Mouse (Mus musculus): ENCODE measurements around the gene Adam10. TPM values are rescaled to one million over a fixed set of nuclear protein-coding genes. Genes with fewer than 3 reads are reported as not detected.

The Adam10 gene
- total RNA-seq, 2 experiments from 2014 or later = 67.1 to 71.2 TPM

DNA sequence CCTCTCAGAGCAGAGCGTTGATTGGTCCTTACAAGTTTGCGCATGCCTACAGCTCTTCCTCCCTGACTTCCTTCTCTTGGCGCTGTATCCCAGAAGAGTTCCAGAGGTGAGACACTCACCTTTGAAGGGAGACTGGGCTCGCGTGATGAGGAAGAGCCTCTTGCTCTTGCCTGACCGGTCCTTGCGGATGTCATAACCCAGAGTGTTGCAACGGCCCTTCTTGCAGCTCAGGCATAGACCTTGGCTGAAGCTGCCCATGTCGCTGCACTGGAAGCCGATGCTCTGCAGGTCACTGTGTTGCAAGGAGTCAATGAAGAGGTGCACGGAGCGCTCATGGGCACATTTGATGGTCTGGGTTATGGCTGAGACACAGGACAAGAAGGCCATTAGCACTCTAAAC is 133.8 kb downstream of the Adam10 start:
- Histone ChIP-seq H3K4me3 (no peak overlapping the region), H3K27ac (no peak overlapping the region)
- no peak for DNase-seq (ENCODE audit: low spot score in 2 of 2)
- no peak for TF ChIP-seq CTCF (conservative IDR thresholded peaks at IDR 0.05)

DNA sequence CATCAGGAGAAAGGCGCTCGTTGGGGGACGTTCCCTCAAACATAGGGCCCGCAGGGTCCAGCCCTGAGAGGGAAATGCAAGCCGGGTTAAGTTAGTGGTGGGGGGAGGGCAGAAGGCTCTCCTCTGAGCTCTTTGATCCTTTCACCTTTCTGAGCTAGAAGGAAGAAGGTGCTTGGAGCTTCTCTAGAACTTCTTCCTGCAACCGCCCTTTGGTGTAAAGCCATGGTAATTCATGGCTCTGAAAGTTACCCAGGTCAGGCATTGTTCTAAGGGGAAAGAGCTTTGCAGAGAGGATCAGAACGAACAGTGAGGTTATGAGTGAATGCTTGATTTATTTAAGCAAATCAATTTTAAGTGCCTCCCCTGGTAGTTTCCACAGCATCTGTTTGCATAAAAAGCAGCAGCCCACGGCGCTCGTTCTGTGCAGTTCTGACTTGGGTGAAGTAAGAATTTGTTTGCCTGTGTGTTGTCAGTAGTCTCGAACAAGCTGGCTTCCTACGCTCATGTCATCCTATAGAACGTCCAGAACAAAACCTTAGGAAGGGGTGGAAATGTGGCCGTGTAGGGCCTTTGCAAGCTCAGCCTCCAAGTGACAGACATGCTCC is 138.0 kb downstream of the Adam10 start:
- Histone ChIP-seq H3K4me3 (no peak overlapping the region), H3K27ac (peak overlapping the region; percentile 82)
- TF ChIP-seq CTCF (conservative IDR thresholded peaks at IDR 0.05) = no peak
- DNase-seq (ENCODE audit: low spot score in 2 of 2) = peak; percentile 42 to 53

DNA sequence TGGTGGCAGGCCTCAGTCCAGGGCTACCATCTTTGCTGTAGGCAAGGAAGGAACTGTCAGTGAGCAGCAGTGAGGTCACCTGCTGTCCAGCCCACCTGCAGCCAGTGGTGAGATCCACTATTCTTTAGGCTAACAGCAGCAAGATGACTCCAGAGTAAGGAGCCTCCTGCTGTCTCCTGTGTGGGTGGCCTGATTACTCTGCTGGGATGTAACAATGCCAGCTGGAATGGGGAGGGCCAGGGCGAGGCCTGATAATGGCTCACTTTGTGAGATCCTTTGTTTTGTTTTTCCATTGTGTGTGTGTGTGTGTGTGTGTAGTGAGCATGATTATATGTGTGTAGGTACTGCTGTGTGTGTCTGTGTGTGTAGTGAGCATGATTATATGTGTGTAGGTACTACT is 138.6 kb downstream of the Adam10 start:
- no peak for TF ChIP-seq CTCF (conservative IDR thresholded peaks at IDR 0.05)
- H3K27ac ChIP-seq = peak overlapping the region; percentile 82

DNA sequence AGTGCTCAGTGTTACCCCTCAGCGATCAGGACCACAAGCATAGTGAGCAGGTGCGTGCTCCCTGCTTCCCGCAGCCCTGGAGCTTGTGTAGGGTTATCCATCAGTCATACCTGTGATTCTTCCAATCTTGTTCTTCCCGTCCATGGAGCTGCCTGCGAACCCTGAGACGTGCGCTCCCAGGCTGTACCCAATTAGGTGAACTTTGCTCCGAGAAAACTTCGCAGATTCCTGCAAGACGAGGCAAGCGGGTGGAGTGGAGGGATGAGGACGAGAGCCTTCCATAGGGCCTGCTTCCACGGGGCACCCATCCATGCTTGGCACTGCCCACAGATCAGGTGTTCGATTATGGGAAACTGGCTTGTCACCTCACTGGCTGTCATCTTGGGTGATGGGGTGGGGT is 139.9 kb downstream of the Adam10 start:
- H3K4me3 ChIP-seq = no peak overlapping the region
- no peak for DNase-seq (ENCODE audit: low spot score in 2 of 2)
- no peak overlapping the region for H3K27ac ChIP-seq
- no peak for TF ChIP-seq CTCF (conservative IDR thresholded peaks at IDR 0.05)

More for the DNA sequence above, 138.6 kb downstream of the Adam10 start:
- DNase-seq (ENCODE audit: low spot score in 2 of 2) = no peak
- H3K4me3 ChIP-seq = no peak overlapping the region

DNA sequence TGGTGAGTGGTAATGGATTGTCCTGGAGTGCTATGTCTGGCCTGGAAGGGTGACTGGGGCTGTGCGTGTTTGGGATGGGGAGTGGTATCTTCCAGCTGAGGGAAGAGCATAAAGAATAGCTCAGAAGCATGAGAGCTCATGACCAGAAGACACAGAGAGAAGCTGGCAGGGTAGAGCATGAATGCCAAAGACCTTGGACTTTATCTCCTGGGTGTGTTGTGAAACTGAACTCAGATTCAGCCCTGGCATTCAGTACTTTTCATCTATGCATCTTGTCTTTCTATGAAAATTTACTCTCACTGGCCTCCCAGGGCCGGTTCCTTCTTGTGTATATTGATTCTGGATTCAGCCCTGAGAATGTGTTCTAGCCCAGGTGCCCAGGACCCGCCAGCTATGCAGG is 145.3 kb downstream of the Adam10 start:
- Histone ChIP-seq H3K27ac (no peak overlapping the region), H3K4me3 (no peak overlapping the region)
- no peak for DNase-seq (ENCODE audit: low spot score in 2 of 2)
- no peak for TF ChIP-seq CTCF (conservative IDR thresholded peaks at IDR 0.05)

DNA sequence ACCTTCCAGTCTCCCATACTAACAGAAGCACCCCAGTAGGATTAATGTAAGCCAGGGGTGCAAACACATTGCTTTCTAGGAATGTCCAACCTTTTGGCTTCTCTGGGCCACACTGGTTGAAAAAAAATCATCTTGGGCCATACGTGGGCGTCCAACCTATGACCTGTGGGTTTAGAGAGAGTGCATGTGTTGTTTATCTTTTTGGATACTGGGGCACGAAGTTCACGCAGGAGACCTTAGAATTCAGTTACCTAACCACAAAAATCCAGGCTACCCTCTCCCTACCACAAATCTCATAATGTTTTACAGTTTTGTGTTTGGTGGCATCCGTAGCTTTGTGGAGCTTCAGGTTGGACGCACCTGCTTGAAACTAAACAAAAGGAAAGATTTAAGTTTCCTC is 149.1 kb downstream of the Adam10 start:
- DNase-seq (ENCODE audit: low spot score in 2 of 2) = no peak
- H3K4me3 ChIP-seq = no peak overlapping the region
- H3K27ac ChIP-seq = no peak overlapping the region
- TF ChIP-seq CTCF (conservative IDR thresholded peaks at IDR 0.05) = no peak

Small RNA genes lying within 50 kb of the gene (microRNA-seq; reads per million reads assigned to microRNA genes)
- 0 reads per million in 2 experiments for gene Gm25149

Other genes with a start within 250 kb of the Adam10 start
- 10 to 100 TPM; 42.4 to 43.7 TPM for gene Rnf111, start 175.3 kb upstream of the Adam10 start, total RNA-seq (2021)
- gene Sltm, start 136.2 kb upstream of the Adam10 start, total RNA-seq (2021) = 10 to 100 TPM; 53.0 to 60.1 TPM
- under 1 TPM; 0.59 to 0.93 TPM for gene Gm10642, start 22.7 kb upstream of the Adam10 start, total RNA-seq (2021)
- 10 to 100 TPM; 30.4 to 33.3 TPM for gene Mindy2, start 21.8 kb upstream of the Adam10 start, total RNA-seq (2021)